Mouse (Mus musculus): ENCODE measurements around the gene Sh3bp5.

- TF ChIP-seq CTCF (IDR thresholded peaks at IDR 0.05; ENCODE audit: control insufficient read depth, insufficient read depth, insufficient read length) (no peak), MYOD1 (IDR thresholded peaks at IDR 0.05; ENCODE audit: control insufficient read depth, insufficient read length, low read depth) (no peak), FOSL1 (IDR thresholded peaks at IDR 0.05; ENCODE audit: insufficient read depth, low read length, poor library complexity, severe bottlenecking) (no peak), USF1 (IDR thresholded peaks at IDR 0.05; ENCODE audit: low read depth) (no peak), CEBPB (IDR thresholded peaks at IDR 0.05; ENCODE audit: low read depth) (no peak), MAX (IDR thresholded peaks at IDR 0.05) (no peak)
Measured at GRCm38 (mm10) chr14:31443616-31444015, 7.7 kb upstream of the Sh3bp5 start.
